Mouse (Mus musculus) leukemia stem cell, adult 10-12 weeks (primary cell): ENCODE data around the gene Stx7. TPM values are rescaled to one million over a fixed set of nuclear protein-coding genes. Genes with fewer than 3 reads are reported as not detected.

ENCODE experiments used
- polyA plus RNA-seq: library from polyadenylated mRNA; stranded (reverse); fragments of >175 nt; gene quantifications from 2 replicates; pipeline ENCODE4 v1.2.3, GENCODE M21; 2012; ENCODE audit warnings: low replicate concordance

The Stx7 gene
- polyA plus RNA-seq, result 56.3 and 130 TPM in 2 replicates

DNA sequence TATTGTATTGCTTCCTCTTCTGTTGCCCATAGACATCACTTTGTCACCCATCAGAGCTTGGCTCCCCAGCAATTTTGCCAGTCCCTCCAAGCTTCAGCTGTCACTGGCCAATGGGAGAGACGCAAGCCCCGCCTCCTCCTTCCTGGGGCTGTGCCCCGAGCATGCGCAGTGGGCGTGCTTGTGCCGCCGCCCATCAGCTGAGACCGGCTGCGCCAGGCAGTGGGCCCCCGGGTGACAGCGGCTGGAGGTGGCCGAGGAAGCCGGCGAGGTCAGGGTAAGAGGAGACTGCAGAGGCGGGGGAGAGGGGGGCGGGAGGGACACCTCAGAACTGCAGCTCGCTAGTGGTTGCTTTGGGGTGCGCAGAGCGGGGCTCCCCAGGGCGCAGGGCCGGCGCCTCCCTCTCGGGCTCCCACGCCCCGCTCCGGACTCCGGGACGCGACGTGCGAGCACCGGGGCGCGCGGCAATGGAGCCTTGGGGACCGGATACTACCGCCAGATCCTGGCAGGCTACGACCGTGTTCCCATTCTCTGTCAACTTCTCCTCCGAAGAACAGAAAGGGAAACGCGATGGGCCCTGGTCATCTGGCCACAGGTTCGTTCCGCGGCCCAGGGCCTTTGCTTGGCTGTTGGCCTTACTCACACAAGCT lies at the start of gene Stx7:
Gene Stx7 (plus strand): TSS at position 168 of the 647 bp plus-strand sequence.

DNA sequence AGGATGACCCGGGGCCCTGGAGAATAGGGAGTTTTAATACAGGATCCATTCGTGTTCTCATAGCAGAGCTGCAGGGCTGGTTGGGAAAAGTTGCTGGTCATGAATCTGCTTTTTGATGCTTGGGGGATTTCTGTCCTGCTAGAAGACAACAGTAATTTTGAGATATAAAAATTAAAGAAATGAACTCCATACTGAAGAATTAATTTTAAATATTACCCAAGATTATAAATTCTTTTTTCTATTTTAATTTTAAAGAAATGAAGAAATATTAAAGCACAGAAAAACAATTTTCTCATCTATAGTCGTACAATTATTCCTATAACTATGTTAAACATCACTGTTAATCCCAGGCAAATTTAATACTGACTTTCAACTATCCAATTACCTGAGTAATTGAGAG lies 47.3 kb upstream of the Stx7 start, which contains the start of gene Taar8c:
Gene Taar8c (minus strand): TSS at position 101 of the 400 bp plus-strand sequence.

DNA sequence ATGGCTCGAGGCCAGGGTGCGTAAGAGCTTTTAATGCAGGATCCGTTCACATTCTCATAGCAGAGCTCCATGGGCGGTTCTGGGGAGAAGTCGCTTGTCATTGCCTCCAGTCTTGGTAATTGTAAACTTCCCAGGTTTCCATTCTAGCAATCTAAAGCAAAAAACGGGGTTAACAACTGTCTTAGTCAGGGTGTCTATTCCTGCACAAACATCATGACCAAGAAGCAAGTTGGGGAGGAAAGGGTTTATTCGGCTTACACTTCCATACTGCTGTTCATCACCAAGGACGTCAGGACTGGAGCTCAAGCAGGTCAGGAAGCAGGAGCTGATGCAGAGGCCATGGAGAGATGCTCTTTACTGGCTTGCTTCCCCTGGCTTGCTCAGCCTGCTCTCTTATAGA lies 39.7 kb upstream of the Stx7 start, which contains the start of gene Taar9:
Gene Taar9 (minus strand): TSS at position 101 of the 400 bp plus-strand sequence.

DNA sequence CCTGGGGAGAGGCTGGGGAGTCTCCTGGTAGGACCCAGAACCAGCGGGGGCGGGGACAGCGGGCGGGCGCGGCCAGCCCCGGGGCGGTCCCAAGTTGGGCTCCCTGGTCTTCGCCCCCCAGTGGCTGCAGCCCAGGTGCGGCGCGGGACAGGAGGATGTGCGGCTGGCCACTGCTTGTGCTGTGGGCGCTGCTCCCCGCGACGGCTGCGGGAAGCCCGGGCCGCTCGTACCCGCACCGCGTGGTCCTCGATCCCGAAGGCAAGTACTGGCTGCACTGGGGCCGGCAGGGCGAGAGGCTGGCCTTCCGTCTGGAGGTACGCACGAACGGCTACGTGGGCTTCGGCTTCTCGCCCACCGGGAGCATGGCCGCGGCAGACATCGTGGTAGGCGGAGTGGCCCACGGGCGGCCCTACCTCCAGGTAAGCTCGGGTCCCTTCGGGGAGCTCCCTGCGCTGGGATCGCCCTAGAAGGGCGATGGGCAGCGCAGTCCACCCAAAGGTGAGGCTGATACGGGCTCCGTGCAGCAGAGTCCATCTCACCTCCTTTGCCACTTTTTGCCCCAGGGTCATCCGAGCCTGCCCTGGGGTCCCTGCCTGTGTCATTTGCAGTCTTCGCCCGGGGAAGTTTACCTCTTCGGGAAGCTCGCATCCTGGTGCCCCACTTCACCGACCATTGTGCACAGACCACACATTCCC lies 74.5 kb downstream of the Stx7 start, which contains the start of gene Moxd1:
Gene Moxd1 (plus strand): TSS at position 69 of the 695 bp plus-strand sequence.

Other genes starting within 250 kb of the Stx7 start
- gene Taar1, start 228.9 kb upstream of the Stx7 start, polyA plus RNA-seq, result not detected in 2 replicates
- not detected in 2 replicates for gene Taar2, start 210.7 kb upstream of the Stx7 start, polyA plus RNA-seq
- gene Taar3, start 199.7 kb upstream of the Stx7 start, polyA plus RNA-seq, result not detected in 2 replicates
- not detected in 2 replicates for gene Taar4, start 188.8 kb upstream of the Stx7 start, polyA plus RNA-seq
- not detected in 2 replicates for gene Taar5, start 178.6 kb upstream of the Stx7 start, polyA plus RNA-seq
- not detected in 2 replicates for gene Taar6, start 163.7 kb upstream of the Stx7 start, polyA plus RNA-seq
- gene Taar7a, start 155.8 kb upstream of the Stx7 start, polyA plus RNA-seq, result not detected in 2 replicates
- not detected in 2 replicates for gene Taar7b, start 149.4 kb upstream of the Stx7 start, polyA plus RNA-seq
- gene Taar7d, start 122.1 kb upstream of the Stx7 start, polyA plus RNA-seq, result not detected in 2 replicates
- not detected in 2 replicates for gene Taar7e, start 111.7 kb upstream of the Stx7 start, polyA plus RNA-seq
- not detected in 2 replicates for gene Taar7f, start 99.8 kb upstream of the Stx7 start, polyA plus RNA-seq
- not detected in 2 replicates for gene Taar8a, start 72.8 kb upstream of the Stx7 start, polyA plus RNA-seq
- not detected in 2 replicates for gene Taar8b, start 57.0 kb upstream of the Stx7 start, polyA plus RNA-seq
- gene Taar8c, start 47.4 kb upstream of the Stx7 start, polyA plus RNA-seq, result not detected in 2 replicates
- not detected in 2 replicates for gene Taar9, start 39.8 kb upstream of the Stx7 start, polyA plus RNA-seq
- gene Moxd1, start 74.2 kb downstream of the Stx7 start, polyA plus RNA-seq, result not detected in 2 replicates